Mouse (Mus musculus) heart, postnatal 0 days (tissue): ENCODE measurements around the gene Pigt. TPM values are rescaled to one million over a fixed set of nuclear protein-coding genes. Genes with fewer than 3 reads are reported as not detected.

Experiments used
- ATAC-seq: fragments of 200-750 bp; cut with Nextera tagmentation; 2 replicates; pipeline ENCODE4 v1.8.0; 2017; ENCODE audit warnings: low read depth, moderate number of reproducible peaks, moderate library complexity; ENCODE audit not compliant: insufficient read depth
- DNase-seq: peaks from one replicate; pipeline ENCODE4 v3.0.0-alpha.2; 2016; ENCODE audit warnings: low spot score
- H3K27ac ChIP-seq: fragments of 300-500 bp; sonication (generic); 2 replicates; pipeline ENCODE4 v1.5.1; 2014; ENCODE audit warnings: low read depth, mild to moderate bottlenecking
- H3K27me3 ChIP-seq: fragments of 300-500 bp; sonication (generic); 2 replicates; pipeline ENCODE4 v1.6.1; 2014; ENCODE audit warnings: low read length, mixed read lengths; ENCODE audit not compliant: control insufficient read depth, insufficient read depth
- H3K36me3 ChIP-seq: fragments of 300-500 bp; sonication (generic); replicated peaks from 2 replicates; pipeline ENCODE4 v1.6.1; 2014; ENCODE audit warnings: low read length, mixed read lengths; ENCODE audit not compliant: control insufficient read depth, insufficient read depth
- H3K4me1 ChIP-seq: fragments of 300-500 bp; sonication (generic); 2 replicates; pipeline ENCODE4 v1.6.1; 2014; ENCODE audit warnings: antibody characterized with exemption; ENCODE audit not compliant: control insufficient read depth, insufficient read depth
- H3K4me2 ChIP-seq: fragments of 300-500 bp; sonication (generic); 2 replicates; pipeline ENCODE4 v1.6.1; 2014; ENCODE audit warnings: low read depth, mild to moderate bottlenecking, low read length, moderate library complexity
- H3K4me3 ChIP-seq: fragments of 300-500 bp; sonication (generic); 2 replicates; pipeline ENCODE4 v1.5.1; 2014; ENCODE audit warnings: low read depth, low read length
- H3K9ac ChIP-seq: fragments of 300-500 bp; sonication (generic); replicated peaks from 2 replicates; pipeline ENCODE4 v1.6.1; 2014; ENCODE audit warnings: low read depth, low read length, mixed read lengths
- H3K9me3 ChIP-seq: fragments of 300-500 bp; sonication (generic); replicated peaks from 2 replicates; pipeline ENCODE4 v1.6.1; 2016; ENCODE audit warnings: low read length; ENCODE audit not compliant: control insufficient read depth
- CTCF ChIP-seq: IDR thresholded peaks from 2 replicates; pipeline ENCODE4 v1.5.1; 2016; ENCODE audit warnings: antibody characterized with exemption, control low read depth, low read depth
- EP300 ChIP-seq: IDR thresholded peaks from 2 replicates; pipeline ENCODE4 v1.6.1; 2016; ENCODE audit warnings: antibody characterized with exemption, low read depth
- WGBS: fragments of 180-500 bp; shearing (Covaris S2); extraction: QIAGEN DNeasy Blood & Tissue Kit; methylation state at CpG from one replicate; pipeline ENCODE4 v1.1.7; 2014; 5-methylcytosine and 5-hydroxymethylcytosine counted together
- polyA plus RNA-seq: library from polyadenylated mRNA; unstranded; fragments of >200 nt; fragmentation: Nextera tagmentation; extraction: Ambion mirVana; gene quantifications from 2 replicates; pipeline ENCODE4 v1.2.1, GENCODE M21; 2015
- total RNA-seq: library from RNA; depleted of rRNA; stranded (reverse); fragments of >200 nt; gene quantifications from 2 replicates; pipeline ENCODE4 v1.2.3, GENCODE M21; 2014; ENCODE audit warnings: low replicate concordance

The Pigt gene
- total and polyA plus RNA-seq, 2 experiments from 2014 or later, result 30.9 to 45.0 TPM

- WGBS, result 20% methylated on average over 8 of the region's 8 CpGs
Measured at GRCm38 (mm10) chr2:164522280-164522679, 25.0 kb downstream of the Pigt start.

GRCm38 (mm10) chr2:164523301-164523773 is 26.0 kb downstream of the Pigt start:
- 74% methylated on average over 10 of the region's 10 CpGs for WGBS
- H3K4me3 ChIP-seq, result no peak overlapping the region
- TF ChIP-seq CTCF, result no peak
- TF ChIP-seq EP300, result no peak

More at GRCm38 (mm10) chr2:164522280-164522679, 25.0 kb downstream of the Pigt start:
- Histone ChIP-seq H3K36me3 (no peaks in the 10 kb centered on the region), H3K9ac (no peak overlapping the region), H3K27ac (no peak overlapping the region), H3K27me3 (peaks cover 10% of the 10 kb centered on the region; the same call in 1 of the 2 replicates), H3K4me3 (no peak overlapping the region), H3K9me3 (peaks cover 5% of the 10 kb centered on the region; the same call in 1 of the 2 replicates), H3K4me1 (no peaks in the 10 kb centered on the region), H3K4me2 (no peak overlapping the region)
- no peak for DNase-seq
- TF ChIP-seq EP300 (no peak), CTCF (no peak)
- ATAC-seq, result no peak

GRCm38 (mm10) chr2:164528557-164528956 is 31.2 kb downstream of the Pigt start:
- Histone ChIP-seq H3K4me3 (no peak overlapping the region), H3K36me3 (no peaks in the 10 kb centered on the region), H3K4me1 (no peaks in the 10 kb centered on the region), H3K27ac (no peak overlapping the region), H3K4me2 (no peak overlapping the region), H3K9me3 (peaks cover 5% of the 10 kb centered on the region; the same call in 1 of the 2 replicates), H3K27me3 (peaks cover 2% of the 10 kb centered on the region; the same call in 1 of the 2 replicates), H3K9ac (no peak overlapping the region)
- 59% methylated on average over 5 of the region's 5 CpGs for WGBS
- DNase-seq (no peak), ATAC-seq (no peak)
- TF ChIP-seq CTCF, result no peak
- no peak for TF ChIP-seq EP300

More at GRCm38 (mm10) chr2:164523301-164523773, 26.0 kb downstream of the Pigt start:
- no peak overlapping the region for H3K4me2 ChIP-seq
- no peak overlapping the region for H3K27ac ChIP-seq
- ATAC-seq (no peak), DNase-seq (no peak)
- peaks cover 5% of the 10 kb centered on the region; the same call in 1 of the 2 replicates for H3K9me3 ChIP-seq
- no peaks in the 10 kb centered on the region for H3K36me3 ChIP-seq
- H3K4me1 ChIP-seq, result no peaks in the 10 kb centered on the region
- H3K27me3 ChIP-seq, result peaks cover 10% of the 10 kb centered on the region; the same call in 1 of the 2 replicates
- no peak overlapping the region for H3K9ac ChIP-seq

DNA sequence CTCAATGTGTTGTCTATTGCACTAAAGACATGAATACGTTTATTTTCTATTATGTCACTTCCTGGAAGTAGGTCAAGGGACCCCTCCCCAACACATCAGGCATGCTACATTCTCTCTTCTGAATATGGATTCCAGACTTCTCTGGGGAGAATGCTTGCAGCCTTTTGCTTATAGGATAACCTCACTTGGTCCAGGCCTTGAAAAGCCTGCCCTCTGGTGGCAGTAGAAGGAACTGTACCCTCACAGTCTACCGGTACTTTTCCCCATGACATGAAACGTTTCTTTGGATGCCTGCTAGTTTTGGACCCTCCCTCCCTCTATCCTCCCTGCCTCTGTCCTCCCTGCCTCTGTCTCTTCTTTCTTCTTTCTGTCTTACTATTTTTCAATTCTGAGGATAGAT is 33.8 kb downstream of the Pigt start:
- DNase-seq (peak; percentile 70), ATAC-seq (no peak)
- 5% methylated on average over 3 of the region's 3 CpGs for WGBS
- no peak overlapping the region for H3K9ac ChIP-seq
- H3K27me3 ChIP-seq, result no peaks in the 10 kb centered on the region
- no peak overlapping the region for H3K4me2 ChIP-seq
- no peaks in the 10 kb centered on the region for H3K4me1 ChIP-seq
- H3K9me3 ChIP-seq, result peaks cover 5% of the 10 kb centered on the region; the same call in 1 of the 2 replicates
- H3K27ac ChIP-seq, result no peak overlapping the region
- no peak for TF ChIP-seq EP300
- peak; percentile 93 for TF ChIP-seq CTCF
- no peaks in the 10 kb centered on the region for H3K36me3 ChIP-seq
- no peak overlapping the region for H3K4me3 ChIP-seq

GRCm38 (mm10) chr2:164534315-164534714 is 37.0 kb downstream of the Pigt start:
- TF ChIP-seq EP300 (no peak), CTCF (no peak)
- Histone ChIP-seq H3K9me3 (no peaks in the 10 kb centered on the region), H3K27ac (no peak overlapping the region), H3K4me3 (no peak overlapping the region), H3K4me2 (no peak overlapping the region), H3K27me3 (no peaks in the 10 kb centered on the region; the same call in 1 of the 2 replicates), H3K36me3 (no peaks in the 10 kb centered on the region), H3K9ac (no peak overlapping the region), H3K4me1 (no peaks in the 10 kb centered on the region)
- WGBS, result 71% methylated on average over 10 of the region's 10 CpGs
- DNase-seq (no peak), ATAC-seq (no peak)

DNA sequence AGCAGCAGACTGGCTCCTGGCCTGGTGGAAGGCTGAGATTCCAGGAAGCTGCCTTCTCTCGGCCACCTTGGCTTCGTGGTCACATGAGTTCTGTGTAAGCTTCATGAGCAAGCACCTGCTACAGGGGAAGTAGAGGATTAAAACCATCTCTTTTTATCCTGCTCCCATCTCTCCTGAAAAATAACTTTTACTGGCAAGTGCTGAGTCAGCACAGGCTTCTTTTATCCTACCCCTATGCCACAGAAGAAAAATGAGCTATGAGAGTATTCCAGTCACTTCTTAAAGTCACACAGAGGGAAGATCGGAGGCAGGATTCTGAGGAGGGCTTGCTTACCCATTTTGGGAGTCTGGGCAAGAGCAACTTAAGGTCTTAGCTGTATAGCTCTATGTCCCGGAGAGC is 39.7 kb downstream of the Pigt start:
- ATAC-seq (no peak), DNase-seq (no peak)
- Histone ChIP-seq H3K9ac (no peak overlapping the region), H3K4me2 (no peak overlapping the region), H3K4me1 (no peaks in the 10 kb centered on the region), H3K36me3 (no peaks in the 10 kb centered on the region), H3K27ac (no peak overlapping the region), H3K9me3 (no peaks in the 10 kb centered on the region), H3K27me3 (peaks cover 7% of the 10 kb centered on the region; the same call in 1 of the 2 replicates), H3K4me3 (no peak overlapping the region)
- TF ChIP-seq CTCF (no peak), EP300 (no peak)
- WGBS, result 72% methylated on average over 4 of the region's 4 CpGs
